Mouse (Mus musculus) limb, embryonic 13.5 days (tissue): ENCODE measurements around the gene Depp1. TPM values are rescaled to one million over a fixed set of nuclear protein-coding genes. Genes with fewer than 3 reads are reported as not detected.

Source experiments
- ATAC-seq: fragments of 200-750 bp; cut with Nextera tagmentation; 2 replicates; pipeline ENCODE4 v1.8.0; 2017; ENCODE audit warnings: low read depth, moderate number of reproducible peaks, moderate TSS enrichment; ENCODE audit not compliant: low FRiP score
- H3K27ac ChIP-seq: fragments of 300-500 bp; sonication (generic); 2 replicates; pipeline ENCODE4 v1.5.1; 2015; ENCODE audit warnings: inconsistent platforms, mild to moderate bottlenecking, moderate library complexity
- H3K27me3 ChIP-seq: fragments of 300-500 bp; sonication (generic); 2 replicates; pipeline ENCODE4 v1.6.1; 2015; ENCODE audit warnings: mild to moderate bottlenecking, inconsistent platforms
- H3K36me3 ChIP-seq: fragments of 300-500 bp; sonication (generic); 2 replicates; pipeline ENCODE4 v1.6.1; 2015; ENCODE audit warnings: inconsistent platforms, mild to moderate bottlenecking, moderate library complexity
- H3K4me1 ChIP-seq: fragments of 300-500 bp; sonication (generic); 2 replicates; pipeline ENCODE4 v1.6.1; 2015; ENCODE audit warnings: inconsistent platforms
- H3K4me2 ChIP-seq: fragments of 300-500 bp; sonication (generic); replicated peaks from 2 replicates; pipeline ENCODE4 v1.6.1; 2015; ENCODE audit warnings: inconsistent platforms, mild to moderate bottlenecking, moderate library complexity
- H3K4me3 ChIP-seq: fragments of 300-500 bp; sonication (generic); 2 replicates; pipeline ENCODE4 v1.5.1; 2015; ENCODE audit warnings: moderate library complexity, mild to moderate bottlenecking, inconsistent platforms
- H3K9ac ChIP-seq: fragments of 300-500 bp; sonication (generic); 2 replicates; pipeline ENCODE4 v1.6.1; 2015; ENCODE audit warnings: mild to moderate bottlenecking, inconsistent platforms
- H3K9me3 ChIP-seq: fragments of 300-500 bp; sonication (generic); 2 replicates; pipeline ENCODE4 v1.6.1; 2016; ENCODE audit warnings: inconsistent platforms
- WGBS: fragments of 180-500 bp; shearing (Covaris S2); methylation state at CpG from one replicate; pipeline ENCODE4 v1.1.7; 2015; 5-methylcytosine and 5-hydroxymethylcytosine counted together
- polyA plus RNA-seq: library from polyadenylated mRNA; unstranded; fragments of >200 nt; fragmentation: Nextera tagmentation; extraction: Ambion mirVana; gene quantifications from 2 replicates; pipeline ENCODE4 v1.2.1, GENCODE M21; 2015

Depp1 gene
- polyA plus RNA-seq, 1 experiment from 2014 or later: 18.8 TPM

DNA sequence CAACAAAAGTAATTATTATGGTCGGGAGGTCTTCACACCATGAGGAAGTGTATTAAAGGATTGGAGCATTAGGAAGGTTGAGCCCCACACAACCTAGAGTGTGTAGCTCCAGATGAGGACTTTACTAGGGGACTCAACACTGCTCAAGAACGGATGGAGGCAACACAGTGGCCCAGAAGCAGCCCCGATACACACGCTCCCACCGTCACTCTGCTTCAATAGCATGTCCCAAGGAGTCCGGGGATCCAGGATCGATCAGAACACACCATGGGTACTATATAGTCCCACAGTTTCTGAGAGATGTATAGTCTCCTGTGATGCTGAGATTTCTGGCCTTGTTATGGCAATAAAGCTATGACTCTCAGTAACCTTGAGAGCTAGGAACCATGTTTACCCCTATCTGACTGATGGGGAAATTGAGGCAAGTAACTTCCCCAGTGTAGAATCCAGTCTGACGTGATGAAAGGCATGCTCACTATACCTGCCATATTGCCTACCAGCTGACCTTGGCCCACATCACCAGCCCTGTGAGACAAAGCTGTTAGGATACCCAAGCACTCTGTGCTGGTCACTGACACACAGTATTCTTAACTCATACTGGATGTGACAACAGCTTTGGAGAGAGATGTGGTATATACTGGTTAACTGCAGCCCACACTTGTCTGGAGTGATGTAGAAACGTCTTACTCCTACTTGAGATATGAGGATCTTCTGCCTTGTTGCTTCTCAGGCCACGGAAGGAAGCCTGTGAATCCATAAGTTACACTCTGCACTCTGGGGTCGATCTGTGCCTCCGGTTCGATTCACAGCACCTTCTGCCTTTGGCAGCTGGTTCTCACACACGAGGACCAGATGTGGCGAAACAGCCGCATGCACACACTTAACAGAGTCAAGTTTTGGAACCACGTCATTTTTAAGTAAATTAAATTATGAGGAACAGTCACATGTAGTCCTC lies 16.4 kb upstream of the Depp1 start:
- 89% methylated on average over 17 of the region's 17 CpGs for WGBS
- no peaks in the 10 kb centered on the region for H3K9me3 ChIP-seq
- peaks cover 6% of the 10 kb centered on the region; the same call in 1 of the 2 replicates for H3K4me1 ChIP-seq
- ATAC-seq: no peak
- no peak overlapping the region for H3K27ac ChIP-seq
- no peak overlapping the region for H3K4me3 ChIP-seq
- no peak overlapping the region for H3K9ac ChIP-seq
- no peak overlapping the region for H3K4me2 ChIP-seq
- no peaks in the 10 kb centered on the region for H3K36me3 ChIP-seq
- H3K27me3 ChIP-seq: no peaks in the 10 kb centered on the region

DNA sequence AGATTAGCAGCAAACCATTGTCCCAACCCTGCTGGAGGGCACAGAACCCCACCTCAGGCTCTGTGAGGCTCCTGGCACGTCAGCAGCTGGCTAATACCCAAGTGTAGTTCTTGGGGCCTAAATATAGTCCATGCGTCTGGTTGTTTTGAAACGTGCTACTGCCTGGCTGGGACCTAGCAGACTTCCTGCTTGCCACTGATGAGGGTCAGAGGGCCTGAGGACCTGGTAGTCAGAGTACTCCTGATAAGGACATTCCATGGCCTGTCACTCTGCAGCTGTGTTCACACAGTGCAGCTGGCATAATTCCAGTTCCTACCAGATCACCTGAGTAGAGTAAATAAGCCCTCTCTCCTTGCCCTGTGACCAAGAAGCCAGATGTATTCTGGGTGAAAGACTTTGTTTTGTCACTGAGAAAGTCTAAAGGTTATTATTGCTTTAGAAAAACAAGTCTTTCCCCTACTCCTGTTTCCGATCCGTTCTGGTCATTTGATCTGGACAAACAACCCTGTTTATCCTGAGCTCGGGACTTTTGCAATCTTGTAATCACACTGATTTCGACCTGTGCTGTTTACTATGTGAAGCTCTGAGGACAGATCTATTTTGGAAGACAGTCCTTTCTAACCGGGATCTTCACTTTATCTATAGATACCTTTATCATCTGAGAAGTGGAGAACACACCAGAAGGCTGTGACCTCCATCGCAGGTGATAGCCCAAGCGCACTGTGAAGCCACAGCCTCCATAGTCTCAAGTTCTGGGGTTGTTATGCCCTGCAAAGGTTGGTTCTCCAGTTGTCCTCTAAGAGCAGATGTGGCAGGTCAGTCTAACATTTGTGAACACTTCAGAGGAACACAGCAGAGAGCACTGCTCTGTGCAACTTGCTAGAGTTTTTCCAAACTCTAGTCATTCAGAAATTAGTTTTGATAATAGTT lies 14.9 kb upstream of the Depp1 start:
- no peaks in the 10 kb centered on the region for H3K27me3 ChIP-seq
- H3K4me3 ChIP-seq: no peak overlapping the region
- H3K9ac ChIP-seq: no peak overlapping the region
- H3K27ac ChIP-seq: 0 out of 2 replicates have a peak overlapping the region, but pooled peaks have one; percentile 22
- H3K4me1 ChIP-seq: peaks cover 6% of the 10 kb centered on the region; the same call in 1 of the 2 replicates
- no peak overlapping the region for H3K4me2 ChIP-seq
- no peaks in the 10 kb centered on the region for H3K9me3 ChIP-seq
- H3K36me3 ChIP-seq: no peaks in the 10 kb centered on the region
- WGBS: 67% methylated on average over 10 of the region's 10 CpGs
- ATAC-seq: peak; percentile 57

GRCm38 (mm10) chr6:116636581-116637235 lies 13.7 kb upstream of the Depp1 start:
- Histone ChIP-seq H3K4me2 (no peak overlapping the region), H3K9ac (no peak overlapping the region), H3K4me1 (peaks cover 6% of the 10 kb centered on the region; the same call in 1 of the 2 replicates), H3K4me3 (no peak overlapping the region), H3K27ac (no peak overlapping the region), H3K27me3 (no peaks in the 10 kb centered on the region), H3K36me3 (no peaks in the 10 kb centered on the region), H3K9me3 (no peaks in the 10 kb centered on the region)
- ATAC-seq: peak; percentile 63; the same call in 1 of the 2 replicates
- 64% methylated on average over 9 of the region's 9 CpGs for WGBS

GRCm38 (mm10) chr6:116637496-116637895 lies 12.9 kb upstream of the Depp1 start:
- no peak overlapping the region for H3K4me2 ChIP-seq
- WGBS: 86% methylated on average over 5 of the region's 5 CpGs
- H3K36me3 ChIP-seq: no peaks in the 10 kb centered on the region
- no peak overlapping the region for H3K9ac ChIP-seq
- no peak for ATAC-seq
- peaks cover 6% of the 10 kb centered on the region; the same call in 1 of the 2 replicates for H3K4me1 ChIP-seq
- no peak overlapping the region for H3K27ac ChIP-seq
- no peaks in the 10 kb centered on the region for H3K27me3 ChIP-seq
- H3K4me3 ChIP-seq: no peak overlapping the region
- H3K9me3 ChIP-seq: no peaks in the 10 kb centered on the region

DNA sequence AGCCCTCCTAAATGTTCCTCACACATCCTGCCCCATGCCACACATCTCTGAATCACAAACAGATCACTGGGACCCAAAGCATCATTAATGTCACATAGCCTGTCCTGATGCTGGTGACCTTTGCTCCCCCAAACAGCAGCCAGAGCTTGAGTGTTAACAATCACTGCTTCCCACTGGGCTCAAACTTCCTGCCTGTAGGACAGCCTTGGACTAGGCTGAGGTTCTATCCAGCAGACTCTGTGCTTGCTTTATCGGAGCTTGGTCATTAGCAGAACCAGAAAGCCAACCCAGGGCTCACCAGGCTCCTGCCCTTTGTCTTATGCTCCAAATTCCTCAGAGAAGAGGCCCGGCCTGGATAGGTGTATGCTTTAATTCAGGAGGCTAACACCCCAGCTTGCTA lies 11.5 kb upstream of the Depp1 start:
- H3K9me3 ChIP-seq: no peaks in the 10 kb centered on the region

DNA sequence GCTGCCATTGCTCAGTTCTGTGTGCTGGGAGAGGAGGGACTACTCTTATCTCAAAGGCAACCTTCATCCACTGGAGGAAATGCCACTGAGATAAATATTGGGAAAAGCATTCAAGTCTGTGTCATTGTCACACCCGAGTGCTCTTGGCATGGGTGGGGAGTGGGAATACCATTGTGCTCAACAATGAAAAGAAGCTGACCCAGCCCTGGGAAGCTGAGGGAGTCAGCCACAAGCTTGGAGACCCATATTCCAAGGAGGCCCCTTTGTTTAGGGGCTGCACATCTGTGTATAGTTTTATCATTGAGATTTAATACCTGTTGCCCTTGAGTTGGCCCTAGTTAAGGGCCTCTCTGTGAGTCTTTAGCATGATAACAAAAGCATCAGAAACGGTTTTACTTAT lies 10.7 kb upstream of the Depp1 start:
- Histone ChIP-seq H3K4me1 (peaks cover 6% of the 10 kb centered on the region; the same call in 1 of the 2 replicates), H3K27me3 (no peaks in the 10 kb centered on the region), H3K36me3 (no peaks in the 10 kb centered on the region), H3K4me3 (no peak overlapping the region), H3K27ac (no peak overlapping the region), H3K4me2 (no peak overlapping the region), H3K9me3 (no peaks in the 10 kb centered on the region), H3K9ac (no peak overlapping the region)
- 72% methylated on average over 2 of the region's 2 CpGs for WGBS
- no peak for ATAC-seq

More for the DNA sequence above, 11.5 kb upstream of the Depp1 start:
- Histone ChIP-seq H3K4me3 (no peak overlapping the region), H3K27ac (no peak overlapping the region), H3K9ac (no peak overlapping the region), H3K4me1 (peaks cover 6% of the 10 kb centered on the region; the same call in 1 of the 2 replicates), H3K27me3 (no peaks in the 10 kb centered on the region), H3K4me2 (no peak overlapping the region), H3K36me3 (no peaks in the 10 kb centered on the region)
- ATAC-seq: no peak
- 74% methylated on average over 2 of the region's 2 CpGs for WGBS

- no peaks in the 10 kb centered on the region for H3K4me1 ChIP-seq
- no peaks in the 10 kb centered on the region for H3K27me3 ChIP-seq
- ATAC-seq: no peak
- no peaks in the 10 kb centered on the region for H3K36me3 ChIP-seq
- no peak overlapping the region for H3K4me3 ChIP-seq
- no peak overlapping the region for H3K4me2 ChIP-seq
- WGBS: 64% methylated on average over 11 of the region's 11 CpGs
- no peaks in the 10 kb centered on the region for H3K9me3 ChIP-seq
- no peak overlapping the region for H3K27ac ChIP-seq
- H3K9ac ChIP-seq: no peak overlapping the region
Measured at GRCm38 (mm10) chr6:116642942-116643341, 7.5 kb upstream of the Depp1 start.

DNA sequence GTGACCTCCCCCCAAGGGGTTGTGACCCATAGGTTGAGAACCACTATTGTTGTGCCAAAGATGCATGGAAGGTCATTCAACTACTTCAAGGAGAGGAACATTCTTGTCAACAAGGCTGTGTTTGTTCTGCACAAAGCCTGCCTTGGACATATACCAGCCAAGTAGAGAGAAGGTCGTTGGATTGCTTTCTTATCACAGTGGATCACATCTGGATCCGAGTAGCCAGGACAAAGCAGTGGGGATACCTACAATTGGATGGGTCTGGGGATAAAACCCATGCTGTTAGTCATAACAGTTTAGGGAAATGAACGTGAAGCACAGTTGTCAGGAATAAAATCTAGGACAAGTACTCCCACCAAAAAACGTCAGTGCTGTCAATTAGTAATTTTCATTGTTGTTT lies 6.5 kb upstream of the Depp1 start:
- H3K9me3 ChIP-seq: no peaks in the 10 kb centered on the region
- H3K4me3 ChIP-seq: no peak overlapping the region
- WGBS: 76% methylated on average over 4 of the region's 4 CpGs
- no peak for ATAC-seq
- H3K27me3 ChIP-seq: no peaks in the 10 kb centered on the region
- H3K9ac ChIP-seq: no peak overlapping the region
- no peak overlapping the region for H3K27ac ChIP-seq
- H3K4me1 ChIP-seq: no peaks in the 10 kb centered on the region
- H3K36me3 ChIP-seq: no peaks in the 10 kb centered on the region
- H3K4me2 ChIP-seq: no peak overlapping the region

- no peak for ATAC-seq
- no peak overlapping the region for H3K4me3 ChIP-seq
- H3K4me1 ChIP-seq: no peaks in the 10 kb centered on the region
- no peak overlapping the region for H3K4me2 ChIP-seq
- H3K27ac ChIP-seq: no peak overlapping the region
- H3K27me3 ChIP-seq: no peaks in the 10 kb centered on the region
- WGBS: 43% methylated on average over 3 of the region's 3 CpGs
- H3K9me3 ChIP-seq: no peaks in the 10 kb centered on the region
- H3K36me3 ChIP-seq: no peaks in the 10 kb centered on the region
- no peak overlapping the region for H3K9ac ChIP-seq
Measured at GRCm38 (mm10) chr6:116644335-116644734, 6.1 kb upstream of the Depp1 start.

GRCm38 (mm10) chr6:116647763-116648162 lies 2.6 kb upstream of the Depp1 start:
- ATAC-seq: no peak
- no peak overlapping the region for H3K27ac ChIP-seq
- no peaks in the 10 kb centered on the region for H3K36me3 ChIP-seq
- H3K9me3 ChIP-seq: no peaks in the 10 kb centered on the region
- H3K4me1 ChIP-seq: peaks cover 8% of the 10 kb centered on the region
- no peaks in the 10 kb centered on the region for H3K27me3 ChIP-seq
- no peak overlapping the region for H3K4me3 ChIP-seq
- no peak overlapping the region for H3K4me2 ChIP-seq
- 90% methylated on average over 12 of the region's 12 CpGs for WGBS
- H3K9ac ChIP-seq: no peak overlapping the region

DNA sequence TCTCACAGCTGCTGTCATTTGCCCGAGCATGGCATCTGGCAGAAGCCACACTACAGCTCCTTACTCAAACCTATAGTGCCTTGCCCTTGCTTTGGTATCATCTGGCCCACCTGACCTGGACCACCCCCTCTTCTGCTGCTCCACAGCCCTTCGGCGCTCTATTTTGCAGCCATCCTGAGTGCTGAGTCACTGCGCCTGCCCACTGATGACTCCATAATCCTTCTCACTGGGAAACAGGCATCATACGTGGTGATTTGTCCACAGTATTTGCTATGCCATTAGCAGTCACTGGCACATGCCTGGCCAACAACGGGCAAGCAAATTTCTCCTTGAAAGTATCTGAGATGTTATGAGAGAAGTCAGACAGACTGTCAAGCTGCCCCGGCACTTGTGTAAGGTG lies 598 bp upstream of the Depp1 start:
- no peak overlapping the region for H3K4me2 ChIP-seq
- H3K9ac ChIP-seq: no peak overlapping the region
- H3K27ac ChIP-seq: no peak overlapping the region
- no peak overlapping the region for H3K4me3 ChIP-seq
- H3K9me3 ChIP-seq: no peaks in the 10 kb centered on the region
- H3K36me3 ChIP-seq: no peaks in the 10 kb centered on the region
- ATAC-seq: no peak
- H3K4me1 ChIP-seq: peaks cover 8% of the 10 kb centered on the region
- WGBS: 83% methylated on average over 7 of the region's 7 CpGs
- 0 out of 2 replicates have a peak, but pooled peaks cover 3% of the 10 kb centered on the region for H3K27me3 ChIP-seq
